Mouse (Mus musculus) c-Kit-positive CD71-negative TER-119-negative erythroid progenitor cells, embryonic 14.5 days (primary cell): ENCODE results near the gene Ccn2.

Experiments used
- DNase-seq: peaks from one replicate; pipeline ENCODE4 v3.0.0-alpha.2; 2013; ENCODE audit warnings: low read depth

The Ccn2 gene

GRCm38 (mm10) chr10:24641416-24642140, 46.3 kb downstream of the Ccn2 start:
- no peak for DNase-seq

- DNase-seq = no peak
These were observed 47.7 kb downstream of the Ccn2 start for GRCm38 (mm10) chr10:24642796-24643580.

- no peak for DNase-seq
These were observed 49.9 kb downstream of the Ccn2 start for GRCm38 (mm10) chr10:24645169-24645568.
